Mouse (Mus musculus) gastrocnemius, postnatal 14 days (tissue): ENCODE measurements around the gene Kif15. TPM values are rescaled to one million over a fixed set of nuclear protein-coding genes. Genes with fewer than 3 reads are reported as not detected.
A peak's percentile ranks its signal among the peaks of the same experiment; 100 is the strongest.

ENCODE experiments used
- DNase-seq: peaks from one replicate; pipeline ENCODE4 v3.0.0; 2021; ENCODE audit warnings: mixed read lengths
- intact Hi-C: fragments of 180-260 bp; cut with DNase I; formaldehyde crosslinking; loops from one replicate; pipeline ENCODE4 v1.15.1; 2025; ENCODE audit warnings: low total_unique reads
- long read RNA-seq, 2 experiments: library from polyadenylated mRNA; stranded (forward); transcript quantifications; one replicate each; pipeline ENCODE4 v2.0.0; 2021
- total RNA-seq, 2 experiments: library from RNA; stranded (reverse); gene quantifications; 2 replicates each; pipeline ENCODE4 v1.2.3; 2021

Gene Kif15
- total RNA-seq = 1 to 10 TPM; 2.1 to 2.5 TPM
- long read RNA-seq, experiment 1 = 0 reads
- long read RNA-seq, experiment 2 = 0 reads

GRCm38 (mm10) chr9:122950643-122951475, at the start of gene Kif15, which contains the start of gene 1110059G10Rik:
TSS of gene Kif15 (plus strand) at chr9:122951046.
TSS of gene 1110059G10Rik (minus strand) at chr9:122951000.
- peak; percentile 89 for DNase-seq
- intact Hi-C loops = no loop called here

GRCm38 (mm10) chr9:122901047-122901446, 49.8 kb upstream of the Kif15 start:
- intact Hi-C loops = no loop called here
- DNase-seq = no peak

- intact Hi-C loops = no loop called here
- DNase-seq = peak; percentile 70
Observed at GRCm38 (mm10) chr9:122902717-122903535, 47.9 kb upstream of the Kif15 start.

- intact Hi-C loops = no loop called here
- no peak for DNase-seq
Observed at GRCm38 (mm10) chr9:122922436-122922835, 28.4 kb upstream of the Kif15 start.

GRCm38 (mm10) chr9:122922936-122923381, 27.9 kb upstream of the Kif15 start, which contains the start of gene Zfp105:
TSS of gene Zfp105 (plus strand) at chr9:122923072.
- peak; percentile 71 for DNase-seq
- intact Hi-C loops = no loop called here

GRCm38 (mm10) chr9:122928915-122929314, 21.9 kb upstream of the Kif15 start:
- no peak for DNase-seq

GRCm38 (mm10) chr9:122998406-122999192, 47.8 kb downstream of the Kif15 start:
- DNase-seq = no peak
- intact Hi-C loops = no loop called here

More at GRCm38 (mm10) chr9:122928915-122929314, 21.9 kb upstream of the Kif15 start:
- intact Hi-C loops = no loop called here

- DNase-seq = no peak
- intact Hi-C loops = no loop called here
Observed at GRCm38 (mm10) chr9:122999193-122999586, 48.3 kb downstream of the Kif15 start.

GRCm38 (mm10) chr9:123004718-123005117, 53.9 kb downstream of the Kif15 start:
- intact Hi-C loops = no loop called here
- DNase-seq = no peak

- intact Hi-C loops = no loop called here
- no peak for DNase-seq
Observed at GRCm38 (mm10) chr9:123006071-123006470, 55.2 kb downstream of the Kif15 start.

GRCm38 (mm10) chr9:123020995-123021631, 70.3 kb downstream of the Kif15 start, which contains the start of gene Tmem42:
TSS of gene Tmem42 (plus strand) at chr9:123021326.
- DNase-seq = peak; percentile 87
- intact Hi-C loops = no loop called here

- no peak for DNase-seq
- intact Hi-C loops = no loop called here
Observed at GRCm38 (mm10) chr9:123021636-123022379, 71.0 kb downstream of the Kif15 start.

- intact Hi-C loops = no loop called here
- DNase-seq = no peak
Observed at GRCm38 (mm10) chr9:123024201-123024600, 73.4 kb downstream of the Kif15 start.

GRCm38 (mm10) chr9:123031496-123032246, 80.8 kb downstream of the Kif15 start:
- no peak for DNase-seq
- intact Hi-C loops = no loop called here

GRCm38 (mm10) chr9:123034426-123034825, 83.6 kb downstream of the Kif15 start, which contains the start of gene Tgm4:
TSS of gene Tgm4 (plus strand) at chr9:123034726.
- DNase-seq = no peak
- intact Hi-C loops = no loop called here

GRCm38 (mm10) chr9:123047665-123048064, 96.8 kb downstream of the Kif15 start:
- DNase-seq = no peak
- intact Hi-C loops = no loop called here

GRCm38 (mm10) chr9:123058724-123059292, 108.0 kb downstream of the Kif15 start:
- no peak for DNase-seq
- intact Hi-C loops = no loop called here
